Mouse (Mus musculus): ENCODE measurements around the gene Nfkb1. TPM values are rescaled to one million over a fixed set of nuclear protein-coding genes. Genes with fewer than 3 reads are reported as not detected.

Nfkb1 gene
- polyA plus RNA-seq, 1 experiment from 2014 or later = 16.0 TPM

DNA sequence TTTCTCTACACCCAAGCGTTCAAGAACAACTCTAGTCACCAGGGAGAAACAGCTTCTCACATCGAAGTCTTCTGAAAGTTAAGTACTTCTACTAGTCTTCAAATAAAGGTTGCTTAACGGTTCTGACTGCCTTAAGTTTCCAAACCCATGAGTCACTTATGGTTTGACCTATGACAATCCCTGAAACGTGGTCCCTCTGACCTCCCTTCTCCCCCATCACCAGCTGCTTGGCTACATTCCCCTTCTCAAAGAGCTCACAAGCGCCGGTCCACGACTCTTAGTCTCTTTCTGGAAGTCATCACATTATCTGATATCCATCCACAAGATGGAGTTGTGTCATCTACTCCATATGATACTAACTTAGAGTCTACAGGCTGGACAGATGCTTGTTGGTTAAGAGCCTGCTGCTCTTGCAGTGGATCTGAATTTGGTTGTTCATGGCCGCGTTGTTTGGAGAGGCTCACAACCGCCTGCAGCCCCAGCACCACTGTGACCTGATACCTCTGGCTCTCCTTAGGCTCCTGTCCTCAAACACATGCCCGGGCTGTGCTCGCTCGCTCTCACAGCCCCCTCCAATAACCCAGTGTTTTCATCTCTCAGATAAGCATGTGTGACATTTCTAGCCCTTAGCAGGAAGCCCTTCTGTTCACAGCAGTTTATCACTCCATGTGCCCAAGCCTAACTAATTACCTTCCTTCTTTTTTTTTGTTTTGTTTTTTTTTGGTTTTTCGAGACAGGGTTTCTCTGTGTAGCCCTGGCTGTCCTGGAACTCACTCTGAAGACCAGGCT is 55.5 kb downstream of the Nfkb1 start:
- WGBS = 69% methylated on average over 14 of the region's 14 CpGs
- H3K4me3 ChIP-seq = no peak overlapping the region
- 0 out of 2 replicates have a peak, but pooled peaks cover under 1% of the 10 kb centered on the region for H3K4me1 ChIP-seq
- no peak overlapping the region for H3K9ac ChIP-seq
- no peak overlapping the region for H3K27ac ChIP-seq
- H3K4me2 ChIP-seq (replicated peaks) = no peak overlapping the region
- H3K9me3 ChIP-seq = no peaks in the 10 kb centered on the region
- no peaks in the 10 kb centered on the region for H3K27me3 ChIP-seq
- peaks cover 15% of the 10 kb centered on the region for H3K36me3 ChIP-seq
- no peak for ATAC-seq (ENCODE audit: low FRiP score, low read depth)

DNA sequence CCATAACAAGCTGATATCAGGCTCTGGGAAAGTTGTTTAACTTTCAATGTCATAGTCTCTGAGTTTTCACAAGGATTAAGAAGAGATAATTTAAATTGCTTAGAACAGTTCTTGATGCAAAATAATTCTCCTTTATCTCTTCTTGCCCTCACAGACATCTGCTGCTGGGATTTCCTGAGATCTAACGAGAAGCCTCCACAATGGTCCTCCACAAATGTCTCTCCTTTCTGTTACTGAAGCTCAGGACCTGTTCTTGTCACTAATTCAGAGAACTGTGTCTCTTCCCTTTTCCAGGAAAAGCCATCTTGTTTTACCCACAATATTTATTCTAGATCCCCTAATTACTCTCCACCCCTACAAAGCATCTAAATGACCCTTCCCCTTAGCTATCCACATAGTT is 56.3 kb downstream of the Nfkb1 start:
- H3K36me3 ChIP-seq = peaks cover 7% of the 10 kb centered on the region
- WGBS = 93% methylated on average over 1 of the region's 1 CpGs
- H3K4me3 ChIP-seq = no peak overlapping the region
- H3K27me3 ChIP-seq = no peaks in the 10 kb centered on the region
- ATAC-seq (ENCODE audit: low FRiP score, low read depth) = no peak
- no peak overlapping the region for H3K9ac ChIP-seq
- 0 out of 2 replicates have a peak, but pooled peaks cover 3% of the 10 kb centered on the region for H3K4me1 ChIP-seq
- no peaks in the 10 kb centered on the region for H3K9me3 ChIP-seq
- H3K27ac ChIP-seq = no peak overlapping the region
- no peak overlapping the region for H3K4me2 ChIP-seq (replicated peaks)

DNA sequence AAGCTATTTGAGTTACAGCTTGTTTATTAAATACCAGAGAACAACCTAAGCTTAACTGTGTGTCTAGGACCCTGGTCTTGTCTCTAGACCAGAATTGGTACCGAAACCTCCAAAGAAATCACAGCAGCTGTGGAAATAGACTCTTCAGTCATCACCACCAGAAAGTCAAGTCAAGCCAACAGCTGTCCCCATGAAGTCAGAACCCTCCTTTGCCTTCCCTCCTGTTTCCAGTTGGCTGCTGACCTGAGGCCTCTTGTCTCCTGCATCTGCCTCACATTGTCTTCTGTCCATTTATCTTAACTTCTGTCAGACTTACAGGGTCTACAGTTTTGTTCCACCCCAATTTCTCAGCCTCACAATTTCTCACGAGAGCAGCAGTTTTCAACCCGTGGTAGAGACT is 57.1 kb downstream of the Nfkb1 start:
- Histone ChIP-seq H3K4me2 (replicated peaks) (no peak overlapping the region), H3K36me3 (peaks cover 2% of the 10 kb centered on the region; the same call in 1 of the 2 replicates), H3K27ac (no peak overlapping the region), H3K9me3 (no peaks in the 10 kb centered on the region), H3K9ac (no peak overlapping the region), H3K27me3 (no peaks in the 10 kb centered on the region), H3K4me3 (no peak overlapping the region), H3K4me1 (0 out of 2 replicates have a peak, but pooled peaks cover 3% of the 10 kb centered on the region)
- ATAC-seq (ENCODE audit: low FRiP score, low read depth) = no peak
- WGBS = 87% methylated on average over 3 of the region's 3 CpGs

DNA sequence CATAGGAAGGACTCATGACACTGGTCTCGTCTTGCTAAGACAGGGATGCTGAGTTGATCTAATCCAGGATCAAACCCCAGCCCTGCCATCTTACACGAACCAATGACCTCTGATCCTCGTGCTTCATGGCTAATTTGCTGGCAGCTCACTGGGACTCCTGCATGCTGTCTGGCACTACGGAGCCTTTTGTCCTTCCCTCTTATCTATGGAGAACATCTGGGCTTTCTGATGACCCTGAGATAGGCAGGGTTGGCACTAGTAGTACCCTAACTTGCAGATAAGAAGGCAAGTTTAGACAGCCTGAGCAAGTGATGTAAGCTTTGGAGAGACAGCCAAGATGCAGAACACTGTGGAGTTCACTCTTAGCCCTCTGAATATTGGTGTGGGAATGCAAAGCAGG is 59.5 kb downstream of the Nfkb1 start:
- Histone ChIP-seq H3K9ac (no peak overlapping the region), H3K9me3 (no peaks in the 10 kb centered on the region), H3K27ac (no peak overlapping the region), H3K4me2 (replicated peaks) (no peak overlapping the region), H3K4me1 (0 out of 2 replicates have a peak, but pooled peaks cover 3% of the 10 kb centered on the region), H3K27me3 (no peaks in the 10 kb centered on the region), H3K4me3 (no peak overlapping the region), H3K36me3 (peaks cover 21% of the 10 kb centered on the region; the same call in 1 of the 2 replicates)
- WGBS = 31% methylated on average over 4 of the region's 4 CpGs
- ATAC-seq (ENCODE audit: low FRiP score, low read depth) = no peak

DNA sequence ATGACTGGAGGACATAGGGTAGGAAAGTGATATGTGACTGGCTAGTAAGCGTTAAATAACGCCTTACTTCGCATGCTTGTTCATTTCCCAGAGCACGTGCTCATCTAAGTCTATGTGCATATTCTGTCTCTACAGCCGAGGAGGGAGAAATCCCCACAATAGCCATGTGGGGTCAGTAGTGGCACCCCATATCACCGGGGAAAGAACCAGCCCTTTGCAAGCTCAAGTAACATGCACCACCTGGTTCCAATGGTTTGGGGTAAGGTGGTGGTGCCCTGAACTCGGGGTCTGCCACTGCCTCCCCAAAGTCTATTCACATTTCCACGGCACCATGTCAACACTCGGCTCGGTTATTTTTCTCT is 60.3 kb downstream of the Nfkb1 start:
- Histone ChIP-seq H3K4me2 (replicated peaks) (no peak overlapping the region), H3K9me3 (no peaks in the 10 kb centered on the region), H3K36me3 (peaks cover 25% of the 10 kb centered on the region; the same call in 1 of the 2 replicates), H3K4me1 (0 out of 2 replicates have a peak, but pooled peaks cover 3% of the 10 kb centered on the region), H3K27ac (no peak overlapping the region), H3K9ac (no peak overlapping the region), H3K27me3 (no peaks in the 10 kb centered on the region), H3K4me3 (no peak overlapping the region)
- WGBS = 63% methylated on average over 10 of the region's 10 CpGs
- no peak for ATAC-seq (ENCODE audit: low FRiP score, low read depth)

DNA sequence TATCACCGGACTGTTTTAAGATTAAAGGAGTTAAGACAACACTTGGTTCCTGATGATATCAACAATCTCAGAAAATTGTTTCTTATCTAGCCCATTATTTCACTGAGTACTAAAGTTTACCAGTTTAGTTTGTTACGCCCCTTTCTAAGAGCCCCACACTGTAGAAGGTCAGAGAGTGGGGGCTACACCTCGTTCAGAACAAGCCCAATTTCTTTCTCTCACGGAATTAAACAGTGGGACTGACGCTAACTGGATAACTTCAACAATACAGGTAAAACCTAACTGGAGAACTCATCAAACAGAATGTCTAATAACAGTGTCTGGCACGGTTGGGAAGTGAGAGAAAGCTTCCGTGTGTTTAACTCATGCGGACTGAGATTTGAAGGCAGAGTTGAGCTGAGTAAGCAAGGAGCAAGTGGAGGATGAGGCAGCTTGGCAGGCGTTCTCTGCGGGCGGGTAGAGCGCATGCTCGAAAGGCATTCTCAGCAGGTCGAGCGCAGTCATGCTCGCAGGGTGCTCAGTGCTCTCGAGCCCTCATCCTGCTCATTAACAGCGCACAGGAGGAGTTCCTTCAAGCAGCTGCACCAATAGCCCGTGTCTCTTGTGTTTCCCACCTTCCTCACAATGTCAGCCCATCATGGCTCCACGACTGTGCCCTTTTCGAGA is 60.8 kb downstream of the Nfkb1 start:
- no peak overlapping the region for H3K4me3 ChIP-seq
- 75% methylated on average over 21 of the region's 21 CpGs for WGBS
- 0 out of 2 replicates have a peak, but pooled peaks cover 3% of the 10 kb centered on the region for H3K4me1 ChIP-seq
- H3K9me3 ChIP-seq = no peaks in the 10 kb centered on the region
- H3K9ac ChIP-seq = no peak overlapping the region
- H3K36me3 ChIP-seq = peaks cover 26% of the 10 kb centered on the region; the same call in 1 of the 2 replicates
- no peak overlapping the region for H3K27ac ChIP-seq
- no peak overlapping the region for H3K4me2 ChIP-seq (replicated peaks)
- no peak for ATAC-seq (ENCODE audit: low FRiP score, low read depth)
- H3K27me3 ChIP-seq = no peaks in the 10 kb centered on the region

DNA sequence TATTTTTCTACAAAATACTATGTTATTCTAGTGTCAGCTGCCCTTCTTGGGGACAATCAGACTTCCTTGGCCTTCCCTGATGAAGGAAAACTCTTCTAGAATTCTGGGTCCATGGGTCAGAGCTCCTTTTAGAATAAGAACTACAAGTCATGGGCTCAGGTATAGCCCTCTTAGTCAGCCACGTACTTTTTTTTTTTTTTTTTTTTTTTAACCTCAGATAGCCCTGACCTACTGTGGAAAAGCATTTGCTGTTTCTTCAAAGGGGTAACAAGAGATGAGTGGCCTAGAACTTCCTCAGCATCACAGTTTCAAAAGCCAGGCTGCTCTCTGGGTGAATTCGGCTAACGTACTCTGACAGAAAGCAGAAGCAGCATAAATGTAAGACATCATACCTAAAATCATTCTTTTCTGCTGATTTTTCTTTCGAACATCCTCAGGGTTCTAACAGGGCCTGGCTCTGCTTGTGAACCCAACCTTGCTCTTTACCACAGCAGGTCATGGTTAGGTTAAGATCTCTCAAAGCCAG is 61.5 kb downstream of the Nfkb1 start:
- WGBS = 92% methylated on average over 4 of the region's 4 CpGs
- ATAC-seq (ENCODE audit: low FRiP score, low read depth) = no peak
- Histone ChIP-seq H3K36me3 (peaks cover 32% of the 10 kb centered on the region), H3K27me3 (no peaks in the 10 kb centered on the region), H3K9me3 (no peaks in the 10 kb centered on the region), H3K4me2 (replicated peaks) (no peak overlapping the region), H3K4me3 (no peak overlapping the region), H3K9ac (no peak overlapping the region), H3K27ac (no peak overlapping the region), H3K4me1 (0 out of 2 replicates have a peak, but pooled peaks cover 3% of the 10 kb centered on the region)

DNA sequence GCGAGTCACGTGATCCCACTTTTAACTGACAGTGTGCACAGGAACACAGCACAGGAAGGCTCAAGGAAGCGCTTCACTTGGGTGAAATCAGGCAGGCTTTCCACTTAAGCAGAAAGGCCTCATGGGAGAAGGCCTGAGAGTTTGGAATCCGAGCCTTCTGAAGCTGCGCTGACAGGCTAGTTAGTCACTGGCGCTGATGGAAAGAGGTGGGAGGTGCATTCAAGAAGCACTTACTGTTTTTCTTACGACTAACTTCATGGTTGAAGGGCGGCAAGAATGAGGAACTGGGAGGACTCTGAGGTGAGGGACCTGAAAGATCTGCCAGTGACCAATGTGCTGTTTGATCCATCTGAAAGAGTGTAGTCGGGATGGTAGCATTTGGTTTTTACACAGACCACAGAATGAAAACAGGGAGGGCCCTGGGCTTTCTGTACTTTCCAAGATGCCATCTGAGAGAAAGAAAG is 62.6 kb downstream of the Nfkb1 start:
- Histone ChIP-seq H3K9me3 (no peaks in the 10 kb centered on the region), H3K4me3 (no peak overlapping the region), H3K9ac (no peak overlapping the region), H3K27ac (no peak overlapping the region), H3K4me1 (0 out of 2 replicates have a peak, but pooled peaks cover 3% of the 10 kb centered on the region), H3K27me3 (no peaks in the 10 kb centered on the region), H3K36me3 (peaks cover 41% of the 10 kb centered on the region), H3K4me2 (replicated peaks) (no peak overlapping the region)
- ATAC-seq (ENCODE audit: low FRiP score, low read depth) = no peak
- 85% methylated on average over 9 of the region's 9 CpGs for whole genome bisulfite sequencing

DNA sequence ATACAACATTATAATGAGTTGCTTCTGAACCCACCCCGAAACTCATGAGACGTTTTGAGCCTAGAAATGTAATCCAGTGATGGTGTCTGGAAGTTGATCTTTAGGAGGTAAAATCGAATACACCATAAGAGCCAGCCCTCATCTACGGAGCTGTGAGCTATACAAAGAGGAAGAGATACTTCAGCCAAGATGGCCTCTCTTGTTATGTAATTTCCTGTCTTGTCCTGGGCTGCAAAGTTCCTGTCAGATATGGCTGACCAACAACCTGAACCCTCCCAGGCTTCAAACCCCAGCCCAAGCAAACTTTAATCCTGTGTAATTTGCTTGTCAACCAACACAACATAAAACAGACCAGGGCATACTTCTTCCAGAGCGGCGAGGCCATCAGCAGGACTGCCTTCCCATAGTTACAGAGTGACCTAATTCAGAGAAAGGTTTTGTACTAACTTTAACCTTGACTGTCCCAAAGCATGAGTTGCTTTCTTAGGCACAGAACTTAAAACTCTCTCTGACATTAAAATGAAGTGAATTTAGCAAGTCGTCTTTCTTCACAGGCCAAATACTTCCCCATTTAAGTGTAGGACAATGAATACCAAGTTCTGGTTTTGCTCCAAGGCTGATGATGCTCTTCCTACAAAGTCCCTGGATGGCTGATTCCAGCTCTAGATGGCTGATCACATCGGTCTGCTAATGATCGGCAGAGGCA is 63.2 kb downstream of the Nfkb1 start:
- peaks cover 43% of the 10 kb centered on the region for H3K36me3 ChIP-seq
- no peak for ATAC-seq (ENCODE audit: low FRiP score, low read depth)
- H3K27ac ChIP-seq = no peak overlapping the region
- WGBS = 87% methylated on average over 9 of the region's 9 CpGs
- H3K27me3 ChIP-seq = no peaks in the 10 kb centered on the region
- H3K9ac ChIP-seq = no peak overlapping the region
- 0 out of 2 replicates have a peak, but pooled peaks cover 3% of the 10 kb centered on the region for H3K4me1 ChIP-seq
- no peaks in the 10 kb centered on the region for H3K9me3 ChIP-seq
- no peak overlapping the region for H3K4me2 ChIP-seq (replicated peaks)
- H3K4me3 ChIP-seq = no peak overlapping the region

DNA sequence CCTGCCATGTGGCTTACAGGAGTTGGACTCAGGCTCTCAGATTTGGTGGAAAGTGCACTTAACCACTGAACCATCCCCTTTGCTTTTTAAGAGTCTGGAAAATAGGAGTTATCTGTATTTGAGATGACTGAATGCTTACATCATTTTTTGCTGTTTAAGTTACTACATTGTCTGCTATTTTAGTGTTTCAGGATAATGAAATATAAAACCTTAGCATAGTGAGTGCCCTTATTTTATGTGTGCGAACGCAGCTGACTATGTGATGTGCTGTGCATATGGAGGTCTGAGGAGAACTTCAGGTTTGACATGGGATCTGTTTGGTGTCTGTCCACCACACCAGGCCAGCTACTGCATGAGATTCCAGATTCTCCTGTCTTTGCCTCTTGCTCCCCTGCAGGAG is 66.1 kb downstream of the Nfkb1 start:
- no peak for ATAC-seq (ENCODE audit: low FRiP score, low read depth)
- H3K4me1 ChIP-seq = no peaks in the 10 kb centered on the region
- H3K27me3 ChIP-seq = no peaks in the 10 kb centered on the region
- no peak overlapping the region for H3K4me3 ChIP-seq
- no peak overlapping the region for H3K9ac ChIP-seq
- 93% methylated on average over 2 of the region's 2 CpGs for WGBS
- peaks cover 51% of the 10 kb centered on the region for H3K36me3 ChIP-seq
- H3K4me2 ChIP-seq (replicated peaks) = no peak overlapping the region
- H3K9me3 ChIP-seq = no peaks in the 10 kb centered on the region
- no peak overlapping the region for H3K27ac ChIP-seq

DNA sequence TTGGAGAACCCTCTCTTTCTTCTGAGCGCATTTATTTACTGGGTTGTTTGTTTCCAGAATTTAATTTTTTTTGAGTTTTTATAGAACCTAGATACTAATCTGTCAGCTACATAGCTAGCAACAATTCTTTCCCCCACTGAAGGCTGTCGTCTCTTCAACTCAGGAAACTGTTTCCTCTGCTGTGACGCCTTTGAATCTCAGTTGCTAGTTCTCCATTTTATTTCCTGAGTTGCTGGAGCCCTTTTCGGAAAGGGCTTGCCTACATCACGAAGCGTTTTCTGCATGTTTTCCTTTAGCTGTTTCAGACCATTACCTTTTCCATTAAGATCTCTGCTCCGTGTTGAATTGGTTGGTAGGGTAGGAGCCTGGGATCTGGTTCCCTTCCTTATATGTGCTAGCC is 74.6 kb downstream of the Nfkb1 start:
- H3K4me1 ChIP-seq = no peaks in the 10 kb centered on the region
- no peak overlapping the region for H3K4me3 ChIP-seq
- no peaks in the 10 kb centered on the region for H3K9me3 ChIP-seq
- ATAC-seq (ENCODE audit: low FRiP score, low read depth) = no peak
- no peak overlapping the region for H3K4me2 ChIP-seq (replicated peaks)
- no peak overlapping the region for H3K9ac ChIP-seq
- H3K27me3 ChIP-seq = no peaks in the 10 kb centered on the region
- peaks cover 70% of the 10 kb centered on the region for H3K36me3 ChIP-seq
- 93% methylated on average over 7 of the region's 7 CpGs for WGBS
- no peak overlapping the region for H3K27ac ChIP-seq

DNA sequence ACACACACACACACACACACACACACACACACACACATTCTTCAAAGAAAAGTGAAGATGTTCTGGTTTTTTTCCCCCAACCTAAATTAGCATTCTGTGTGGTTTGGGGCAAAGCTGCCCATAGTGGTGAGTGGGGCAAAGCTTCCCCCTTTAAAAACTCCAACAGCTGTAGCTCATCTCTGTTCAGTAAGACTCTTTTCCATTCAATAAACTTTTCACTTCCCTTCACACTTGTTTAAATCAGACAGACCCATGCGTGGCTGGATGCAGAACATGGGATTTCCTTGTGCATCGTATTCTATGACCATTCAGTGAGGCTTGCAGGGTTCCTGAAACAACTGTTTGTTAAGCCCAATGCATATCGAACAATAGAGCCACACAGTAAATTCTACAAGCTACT is 77.0 kb downstream of the Nfkb1 start:
- no peak overlapping the region for H3K9ac ChIP-seq
- H3K4me1 ChIP-seq = no peaks in the 10 kb centered on the region
- H3K4me2 ChIP-seq (replicated peaks) = no peak overlapping the region
- no peaks in the 10 kb centered on the region for H3K9me3 ChIP-seq
- peaks cover 89% of the 10 kb centered on the region for H3K36me3 ChIP-seq
- H3K27me3 ChIP-seq = no peaks in the 10 kb centered on the region
- no peak overlapping the region for H3K4me3 ChIP-seq
- WGBS = 89% methylated on average over 3 of the region's 3 CpGs
- no peak for ATAC-seq (ENCODE audit: low FRiP score, low read depth)
- H3K27ac ChIP-seq = no peak overlapping the region
